Mouse (Mus musculus) layer of hippocampus, adult 8-10 months (tissue): ENCODE results near the gene Cfap97d1. TPM values are rescaled to one million over a fixed set of nuclear protein-coding genes. Genes with fewer than 3 reads are reported as not detected.

ENCODE experiments used
- DNase-seq, 2 experiments: peaks; one replicate each; pipeline ENCODE4 v3.0.0; 2022; ENCODE audit warnings: low spot score in 2 of 2
- total RNA-seq, 4 experiments: library from RNA; stranded (reverse); gene quantifications; 2 replicates each; pipeline ENCODE4 v1.2.4; 2022

The Cfap97d1 gene
- total RNA-seq, 4 experiments from 2014 or later: not detected

GRCm38 (mm10) chr11:102035456-102035960 is 51.4 kb downstream of the Cfap97d1 start:
- no peak for DNase-seq

- no peak for DNase-seq
These were observed 52.3 kb downstream of the Cfap97d1 start for GRCm38 (mm10) chr11:102036336-102036735.

GRCm38 (mm10) chr11:102037789-102038188 is 53.7 kb downstream of the Cfap97d1 start:
- DNase-seq: no peak

GRCm38 (mm10) chr11:102039487-102040137 is 55.5 kb downstream of the Cfap97d1 start:
- no peak for DNase-seq

- peak; percentile 55 to 64 for DNase-seq
These were observed 56.1 kb downstream of the Cfap97d1 start for GRCm38 (mm10) chr11:102040138-102040524.

GRCm38 (mm10) chr11:102040646-102041045 is 56.6 kb downstream of the Cfap97d1 start:
- DNase-seq: no peak

GRCm38 (mm10) chr11:102041350-102041949 is 57.4 kb downstream of the Cfap97d1 start, which contains the start of gene Cd300lg:
Gene Cd300lg (plus strand): TSS chr11:102041509.
- no peak for DNase-seq

Other genes with a start within 250 kb of the Cfap97d1 start
- gene Etv4, start 198.9 kb upstream of the Cfap97d1 start, total RNA-seq: 10 to 100 TPM in 3 of 4 experiments, 1 to 10 TPM in 1; 9.8 to 17.3 (median 12.6) TPM
- 1 to 10 TPM in 1 of 4 experiments, under 1 TPM in 3; 0.86 to 1.1 (median 0.87) TPM for gene Meox1, start 89.9 kb upstream of the Cfap97d1 start, total RNA-seq
- under 1 TPM in 1 of 4 experiments, not detected in 3; 0.22 TPM for gene Sost, start 17.3 kb upstream of the Cfap97d1 start, total RNA-seq
- gene Dusp3, start 2.7 kb downstream of the Cfap97d1 start, total RNA-seq: 100 to 1,000 TPM; 151 to 190 (median 164) TPM
- 100 to 1,000 TPM in 1 of 4 experiments, 10 to 100 TPM in 3; 88.8 to 102 (median 95.8) TPM for gene Mpp3, start 44.2 kb downstream of the Cfap97d1 start, total RNA-seq
- gene Cd300lg, start 57.2 kb downstream of the Cfap97d1 start, total RNA-seq: not detected
- 100 to 1,000 TPM; 118 to 152 (median 135) TPM for gene Mpp2, start 104.2 kb downstream of the Cfap97d1 start, total RNA-seq
- not detected for gene Ppy, start 117.0 kb downstream of the Cfap97d1 start, total RNA-seq
- gene Pyy, start 123.6 kb downstream of the Cfap97d1 start, total RNA-seq: not detected
- under 1 TPM in 1 of 4 experiments, not detected in 3; 0.29 TPM for gene Nags, start 161.2 kb downstream of the Cfap97d1 start, total RNA-seq
- 10 to 100 TPM; 22.6 to 27.3 (median 25.1) TPM for gene Tmem101, start 172.1 kb downstream of the Cfap97d1 start, total RNA-seq
- 10 to 100 TPM; 53.5 to 61.6 (median 58.8) TPM for gene Lsm12, start 201.0 kb downstream of the Cfap97d1 start, total RNA-seq
- gene G6pc3, start 205.3 kb downstream of the Cfap97d1 start, total RNA-seq: 10 to 100 TPM; 66.0 to 74.2 (median 70.4) TPM
- gene Hdac5, start 245.9 kb downstream of the Cfap97d1 start, total RNA-seq: 100 to 1,000 TPM; 219 to 252 (median 232) TPM